Mouse (Mus musculus): ENCODE results near the gene Atoh7. TPM values are rescaled to one million over a fixed set of nuclear protein-coding genes. Genes with fewer than 3 reads are reported as not detected.

The Atoh7 gene
- polyA plus RNA-seq, 1 experiment from 2014 or later, result 2.0 TPM

DNA sequence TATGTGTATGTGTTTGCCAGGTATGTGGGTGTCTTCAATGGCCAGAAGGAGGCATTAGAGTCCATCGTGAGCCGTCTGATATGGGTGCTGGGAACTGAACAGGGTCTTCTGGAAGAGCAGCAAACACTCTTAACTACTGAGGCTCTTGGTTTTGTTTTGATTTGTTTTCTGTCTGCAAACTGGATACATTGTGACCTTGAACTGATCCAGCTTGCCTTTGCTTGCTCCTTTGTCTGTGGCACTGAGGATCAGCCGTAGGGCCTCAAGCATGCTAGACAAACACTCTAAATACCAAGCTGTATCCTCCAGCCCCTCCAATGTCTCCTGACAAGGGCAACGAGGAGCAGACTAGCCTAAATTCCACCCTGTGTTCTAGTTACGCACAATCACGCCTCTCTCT, 27.7 kb downstream of the Atoh7 start:
- H3K36me3 ChIP-seq (ENCODE audit: control insufficient read depth, insufficient read depth, low read length), result no peaks in the 10 kb centered on the region
- no peak overlapping the region for H3K4me3 ChIP-seq (ENCODE audit: low read depth, low read length)
- no peaks in the 10 kb centered on the region for H3K4me1 ChIP-seq (ENCODE audit: control insufficient read depth, insufficient read depth, low read length)
- ATAC-seq (ENCODE audit: low FRiP score) (no peak), DNase-seq (ENCODE audit: low spot score, missing footprints) (no peak)
- no peaks in the 10 kb centered on the region for H3K27me3 ChIP-seq (ENCODE audit: control insufficient read depth, insufficient read depth, low read length)
- H3K9ac ChIP-seq (ENCODE audit: low read length), result no peak overlapping the region
- 91% methylated on average over 6 of the region's 6 CpGs for WGBS
- no peaks in the 10 kb centered on the region for H3K9me3 ChIP-seq (ENCODE audit: control insufficient read depth, low read length)
- H3K27ac ChIP-seq (ENCODE audit: low read depth, low read length), result no peak overlapping the region
- H3K4me2 ChIP-seq, result no peak overlapping the region

- Histone ChIP-seq H3K27ac (ENCODE audit: low read depth, low read length) (no peak overlapping the region), H3K27me3 (ENCODE audit: control insufficient read depth, insufficient read depth, low read length) (no peaks in the 10 kb centered on the region), H3K9me3 (ENCODE audit: control insufficient read depth, low read length) (no peaks in the 10 kb centered on the region), H3K4me1 (ENCODE audit: control insufficient read depth, insufficient read depth, low read length) (no peaks in the 10 kb centered on the region), H3K36me3 (ENCODE audit: control insufficient read depth, insufficient read depth, low read length) (no peaks in the 10 kb centered on the region), H3K4me2 (no peak overlapping the region), H3K4me3 (ENCODE audit: low read depth, low read length) (no peak overlapping the region), H3K9ac (ENCODE audit: low read length) (no peak overlapping the region)
- ATAC-seq (ENCODE audit: low FRiP score) (no peak), DNase-seq (ENCODE audit: low spot score, missing footprints) (no peak)
- WGBS, result 80% methylated on average over 7 of the region's 7 CpGs
These were observed 28.8 kb downstream of the Atoh7 start for GRCm38 (mm10) chr10:63128256-63128655.

GRCm38 (mm10) chr10:63130500-63130899, 31.0 kb downstream of the Atoh7 start:
- no peak for ATAC-seq (ENCODE audit: low FRiP score)
- Histone ChIP-seq H3K4me1 (ENCODE audit: control insufficient read depth, insufficient read depth, low read length) (no peaks in the 10 kb centered on the region), H3K4me3 (ENCODE audit: low read depth, low read length) (no peak overlapping the region), H3K27me3 (ENCODE audit: control insufficient read depth, insufficient read depth, low read length) (no peaks in the 10 kb centered on the region), H3K27ac (ENCODE audit: low read depth, low read length) (no peak overlapping the region), H3K9me3 (ENCODE audit: control insufficient read depth, low read length) (no peaks in the 10 kb centered on the region), H3K9ac (ENCODE audit: low read length) (no peak overlapping the region), H3K36me3 (ENCODE audit: control insufficient read depth, insufficient read depth, low read length) (no peaks in the 10 kb centered on the region), H3K4me2 (no peak overlapping the region)
- WGBS, result 83% methylated on average over 7 of the region's 7 CpGs
- DNase-seq (ENCODE audit: low spot score, missing footprints), result no peak

DNA sequence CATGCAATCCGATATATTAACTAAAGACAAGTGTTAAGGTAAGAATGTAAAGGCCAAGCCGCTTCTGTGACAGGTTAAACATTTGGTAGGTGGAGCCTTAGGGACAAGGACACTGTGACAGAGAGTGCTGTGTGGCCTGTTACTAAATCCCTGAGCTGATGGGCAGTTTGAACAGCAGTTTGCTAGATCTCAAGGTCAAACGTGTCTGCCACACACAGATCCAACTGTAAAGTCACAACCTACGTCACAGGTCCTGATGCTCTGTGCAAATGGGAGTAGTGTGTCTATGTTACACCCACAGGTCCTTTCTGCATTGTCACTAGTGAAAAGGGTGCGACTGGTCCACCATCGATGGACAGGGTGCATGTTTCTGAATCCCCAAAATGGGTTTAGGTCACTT, 32.9 kb downstream of the Atoh7 start:
- no peaks in the 10 kb centered on the region for H3K27me3 ChIP-seq (ENCODE audit: control insufficient read depth, insufficient read depth, low read length)
- no peak overlapping the region for H3K4me2 ChIP-seq
- H3K4me1 ChIP-seq (ENCODE audit: control insufficient read depth, insufficient read depth, low read length), result no peaks in the 10 kb centered on the region
- no peaks in the 10 kb centered on the region for H3K9me3 ChIP-seq (ENCODE audit: control insufficient read depth, low read length)
- no peak for ATAC-seq (ENCODE audit: low FRiP score)
- WGBS, result 87% methylated on average over 6 of the region's 6 CpGs
- no peak for DNase-seq (ENCODE audit: low spot score, missing footprints)
- no peak overlapping the region for H3K9ac ChIP-seq (ENCODE audit: low read length)
- H3K4me3 ChIP-seq (ENCODE audit: low read depth, low read length), result no peak overlapping the region
- H3K27ac ChIP-seq (ENCODE audit: low read depth, low read length), result no peak overlapping the region
- H3K36me3 ChIP-seq (ENCODE audit: control insufficient read depth, insufficient read depth, low read length), result no peaks in the 10 kb centered on the region

DNA sequence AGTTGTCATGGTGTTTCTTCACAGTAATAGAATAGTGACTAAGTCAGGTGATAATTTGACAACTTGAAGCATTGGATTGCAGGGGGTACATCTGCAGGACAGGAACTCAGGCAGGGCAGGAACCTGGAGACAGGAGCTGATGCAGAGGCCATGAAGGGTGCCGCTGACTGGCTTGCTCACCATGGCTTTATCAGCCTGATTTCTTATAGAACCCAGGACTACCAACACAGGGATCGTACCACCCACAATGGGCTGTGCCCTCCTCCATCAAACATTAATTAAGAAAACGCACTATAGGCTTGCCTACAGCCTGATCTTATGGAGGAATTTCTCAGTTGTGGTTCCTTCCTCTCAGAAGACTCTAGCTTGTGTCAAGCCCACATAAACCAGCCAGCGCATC, 33.9 kb downstream of the Atoh7 start:
- H3K9me3 ChIP-seq (ENCODE audit: control insufficient read depth, low read length), result no peaks in the 10 kb centered on the region
- no peaks in the 10 kb centered on the region for H3K27me3 ChIP-seq (ENCODE audit: control insufficient read depth, insufficient read depth, low read length)
- H3K36me3 ChIP-seq (ENCODE audit: control insufficient read depth, insufficient read depth, low read length), result no peaks in the 10 kb centered on the region
- no peak overlapping the region for H3K4me2 ChIP-seq
- no peaks in the 10 kb centered on the region for H3K4me1 ChIP-seq (ENCODE audit: control insufficient read depth, insufficient read depth, low read length)
- H3K4me3 ChIP-seq (ENCODE audit: low read depth, low read length), result no peak overlapping the region
- no peak overlapping the region for H3K27ac ChIP-seq (ENCODE audit: low read depth, low read length)
- DNase-seq (ENCODE audit: low spot score, missing footprints), result no peak
- no peak overlapping the region for H3K9ac ChIP-seq (ENCODE audit: low read length)
- WGBS, result 88% methylated on average over 4 of the region's 4 CpGs
- no peak for ATAC-seq (ENCODE audit: low FRiP score)

GRCm38 (mm10) chr10:63135680-63136079, 36.2 kb downstream of the Atoh7 start:
- ATAC-seq (ENCODE audit: low FRiP score) (no peak), DNase-seq (ENCODE audit: low spot score, missing footprints) (no peak)
- H3K27me3 ChIP-seq (ENCODE audit: control insufficient read depth, insufficient read depth, low read length), result no peaks in the 10 kb centered on the region
- no peak overlapping the region for H3K4me2 ChIP-seq
- no peaks in the 10 kb centered on the region for H3K36me3 ChIP-seq (ENCODE audit: control insufficient read depth, insufficient read depth, low read length)
- 51% methylated on average over 12 of the region's 12 CpGs for whole genome bisulfite sequencing
- no peak overlapping the region for H3K9ac ChIP-seq (ENCODE audit: low read length)
- no peaks in the 10 kb centered on the region for H3K4me1 ChIP-seq (ENCODE audit: control insufficient read depth, insufficient read depth, low read length)
- H3K4me3 ChIP-seq (ENCODE audit: low read depth, low read length), result no peak overlapping the region
- H3K27ac ChIP-seq (ENCODE audit: low read depth, low read length), result no peak overlapping the region
- no peaks in the 10 kb centered on the region for H3K9me3 ChIP-seq (ENCODE audit: control insufficient read depth, low read length)

DNA sequence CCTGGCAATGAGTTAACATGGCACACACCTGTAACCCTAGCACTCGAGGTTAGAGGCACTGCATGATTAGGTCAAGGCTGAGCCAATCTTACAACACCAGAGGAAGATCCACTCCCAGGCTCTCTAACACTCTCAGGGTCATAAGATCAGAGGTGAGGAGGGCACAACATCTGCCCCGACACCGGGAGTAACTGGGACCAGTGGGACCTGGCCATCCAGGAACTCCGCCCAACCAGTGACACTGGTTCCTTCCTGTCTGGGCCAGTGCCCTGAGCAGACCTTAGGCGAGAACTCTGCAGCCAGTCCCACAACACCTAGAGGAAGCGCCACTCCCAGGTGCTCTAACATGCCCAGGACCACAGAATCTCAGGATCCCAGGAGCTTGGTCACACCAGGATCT, 37.0 kb downstream of the Atoh7 start:
- H3K4me1 ChIP-seq (ENCODE audit: control insufficient read depth, insufficient read depth, low read length), result no peaks in the 10 kb centered on the region
- no peak overlapping the region for H3K27ac ChIP-seq (ENCODE audit: low read depth, low read length)
- no peak overlapping the region for H3K4me2 ChIP-seq
- H3K27me3 ChIP-seq (ENCODE audit: control insufficient read depth, insufficient read depth, low read length), result no peaks in the 10 kb centered on the region
- no peak overlapping the region for H3K9ac ChIP-seq (ENCODE audit: low read length)
- DNase-seq (ENCODE audit: low spot score, missing footprints), result no peak
- no peaks in the 10 kb centered on the region for H3K36me3 ChIP-seq (ENCODE audit: control insufficient read depth, insufficient read depth, low read length)
- WGBS, result 76% methylated on average over 6 of the region's 6 CpGs
- H3K9me3 ChIP-seq (ENCODE audit: control insufficient read depth, low read length), result no peaks in the 10 kb centered on the region
- H3K4me3 ChIP-seq (ENCODE audit: low read depth, low read length), result no peak overlapping the region
- no peak for ATAC-seq (ENCODE audit: low FRiP score)

DNA sequence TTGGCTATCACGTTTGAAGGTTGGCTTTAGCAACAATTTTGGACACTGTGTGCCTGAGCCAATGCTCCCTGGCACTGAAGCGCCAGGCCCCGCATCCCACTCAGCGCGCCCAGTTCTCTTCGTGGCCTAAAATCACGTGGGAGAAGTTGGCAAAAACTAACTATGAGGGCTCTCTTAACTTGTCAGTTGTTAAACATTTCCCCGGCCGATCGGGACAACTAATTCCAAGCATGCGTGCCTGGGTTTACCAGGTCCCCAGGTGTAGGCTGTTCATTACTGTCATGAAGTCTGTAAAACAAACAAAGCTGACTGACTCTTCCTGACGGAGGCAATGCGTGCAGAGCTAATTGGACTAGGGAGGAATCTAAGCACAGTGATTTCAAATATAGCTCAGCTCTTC, 43.2 kb downstream of the Atoh7 start:
- H3K4me3 ChIP-seq (ENCODE audit: low read depth, low read length), result no peak overlapping the region
- H3K36me3 ChIP-seq (ENCODE audit: control insufficient read depth, insufficient read depth, low read length), result no peaks in the 10 kb centered on the region
- H3K27ac ChIP-seq (ENCODE audit: low read depth, low read length), result no peak overlapping the region
- H3K27me3 ChIP-seq (ENCODE audit: control insufficient read depth, insufficient read depth, low read length), result no peaks in the 10 kb centered on the region
- DNase-seq (ENCODE audit: low spot score, missing footprints) (no peak), ATAC-seq (ENCODE audit: low FRiP score) (no peak)
- H3K4me1 ChIP-seq (ENCODE audit: control insufficient read depth, insufficient read depth, low read length), result no peaks in the 10 kb centered on the region
- H3K4me2 ChIP-seq, result no peak overlapping the region
- no peak overlapping the region for H3K9ac ChIP-seq (ENCODE audit: low read length)
- WGBS, result 89% methylated on average over 13 of the region's 13 CpGs
- H3K9me3 ChIP-seq (ENCODE audit: control insufficient read depth, low read length), result no peaks in the 10 kb centered on the region
